Mouse (Mus musculus) E14TG2a.4 (cell line): Measurements from ENCODE around the gene Rps6ka5.

Experiments used
- CTCF ChIP-seq: conservative IDR thresholded peaks from 2 replicates; pipeline ENCODE4 v1.5.1; 2014; ENCODE audit warnings: low read length
- NANOG ChIP-seq: IDR thresholded peaks from 2 replicates; pipeline ENCODE4 v1.6.1; 2014; ENCODE audit warnings: borderline replicate concordance, low read length, mixed read lengths

GRCm38 (mm10) chr12:100753716-100754115, 26.9 kb upstream of the Rps6ka5 start:
- TF ChIP-seq CTCF (no peak), NANOG (no peak)
